Mouse (Mus musculus): ENCODE measurements around the gene Syngr2.

DNA sequence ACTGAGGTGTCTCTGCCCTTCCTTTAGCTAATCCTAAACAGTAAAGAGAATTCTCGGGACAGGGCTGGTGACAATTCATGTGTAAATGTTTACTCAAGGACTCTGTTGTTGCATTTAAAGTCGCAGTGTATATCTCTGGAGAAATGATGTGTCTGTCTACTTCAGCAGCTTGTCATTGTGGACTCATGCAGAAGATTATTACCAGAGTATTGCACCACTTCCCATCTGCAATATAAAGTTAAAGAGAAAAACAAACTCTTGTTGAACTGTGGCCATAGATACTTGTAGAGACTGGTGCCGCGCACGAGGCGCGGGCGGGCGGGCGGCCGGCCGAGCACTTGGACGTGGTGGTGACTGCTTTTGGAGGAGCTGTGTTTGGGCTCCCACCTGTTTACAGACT, 47.7 kb upstream of the Syngr2 start:
- no peak for TF ChIP-seq CTCF (conservative IDR thresholded peaks at IDR 0.05; ENCODE audit: low read length)
- TF ChIP-seq POU5F1 (IDR thresholded peaks at IDR 0.05; ENCODE audit: borderline replicate concordance, low read length), result no peak

Measured in E14TG2a.4 (cell line).